Mouse (Mus musculus): ENCODE measurements around the gene Atp5h. TPM values are rescaled to one million over a fixed set of nuclear protein-coding genes. Genes with fewer than 3 reads are reported as not detected.
"Not testable (repeated sequence)": the region's sequence is repeated elsewhere in the genome, so short reads cannot be mapped to it uniquely, and the experiment has no call there.

The Atp5h gene
- polyA plus RNA-seq, 2 experiments: 334 to 620 TPM

- no peak overlapping the region for H3K4me2 ChIP-seq (ENCODE audit: low read depth)
- ATAC-seq (ENCODE audit: insufficient read depth): no peak
- H3K27me3 ChIP-seq (ENCODE audit: control insufficient read depth, insufficient read depth, low read length): no peaks in the 10 kb centered on the region; the same call in 1 of the 2 replicates
- no peak for TF ChIP-seq CTCF (IDR thresholded peaks at IDR 0.05; ENCODE audit: low read depth)
- no peak overlapping the region for H3K9ac ChIP-seq (replicated peaks)
- H3K36me3 ChIP-seq (replicated peaks; ENCODE audit: control insufficient read depth, insufficient read depth, low read depth): no peaks in the 10 kb centered on the region
- no peaks in the 10 kb centered on the region for H3K9me3 ChIP-seq (ENCODE audit: control insufficient read depth, low read length)
- DNase-seq (ENCODE audit: low read depth in 3 of 3, low spot score in 3 of 3): no peak
- WGBS (ENCODE audit: insufficient replicate concordance): 43% methylated on average over 7 of the region's 7 CpGs
- H3K4me1 ChIP-seq (replicated peaks; ENCODE audit: control insufficient read depth in 2 of 2, insufficient read depth in 2 of 2, low read length in 1 of 2): no peaks in the 10 kb centered on the region
- H3K4me3 ChIP-seq (ENCODE audit: insufficient read depth in 1 of 2, low read depth in 2 of 2, low read length in 2 of 2): no peak overlapping the region
- H3K27ac ChIP-seq: no peak overlapping the region
Measured at GRCm38 (mm10) chr11:115398085-115398484, 21.7 kb downstream of the Atp5h start.

- no peaks in the 10 kb centered on the region for H3K9me3 ChIP-seq (ENCODE audit: control insufficient read depth, low read length)
- TF ChIP-seq EP300 (IDR thresholded peaks at IDR 0.05; ENCODE audit: low read depth): no peak
- no peak for TF ChIP-seq CTCF (IDR thresholded peaks at IDR 0.05; ENCODE audit: low read depth)
- DNase-seq (ENCODE audit: low read depth in 3 of 3, low spot score in 3 of 3): no peak
- no peak overlapping the region for H3K4me3 ChIP-seq (ENCODE audit: insufficient read depth in 1 of 2, low read depth in 2 of 2, low read length in 2 of 2)
- WGBS (ENCODE audit: insufficient replicate concordance): 67% methylated on average over 34 of the region's 34 CpGs
- H3K9ac ChIP-seq (replicated peaks): no peak overlapping the region
- ATAC-seq (ENCODE audit: insufficient read depth): no peak
- no peaks in the 10 kb centered on the region; the same call in 1 of the 2 replicates for H3K27me3 ChIP-seq (ENCODE audit: control insufficient read depth, insufficient read depth, low read length)
- peak overlapping the region; percentile 28; the same call in 1 of the 2 replicates for H3K4me2 ChIP-seq (ENCODE audit: low read depth)
- no peak overlapping the region for H3K27ac ChIP-seq
- no peaks in the 10 kb centered on the region for H3K36me3 ChIP-seq (replicated peaks; ENCODE audit: control insufficient read depth, insufficient read depth, low read depth)
- no peaks in the 10 kb centered on the region for H3K4me1 ChIP-seq (replicated peaks; ENCODE audit: control insufficient read depth in 2 of 2, insufficient read depth in 2 of 2, low read length in 1 of 2)
Measured at GRCm38 (mm10) chr11:115393721-115394325, 25.9 kb downstream of the Atp5h start.

GRCm38 (mm10) chr11:115391358-115391757 is 28.4 kb downstream of the Atp5h start:
- Histone ChIP-seq H3K4me3 (ENCODE audit: insufficient read depth in 1 of 2, low read depth in 2 of 2, low read length in 2 of 2) (no peak overlapping the region), H3K27me3 (ENCODE audit: control insufficient read depth, insufficient read depth, low read length) (no peaks in the 10 kb centered on the region; the same call in 1 of the 2 replicates), H3K4me1 (replicated peaks; ENCODE audit: control insufficient read depth in 2 of 2, insufficient read depth in 2 of 2, low read length in 1 of 2) (no peaks in the 10 kb centered on the region), H3K9me3 (ENCODE audit: control insufficient read depth, low read length) (no peaks in the 10 kb centered on the region), H3K27ac (no peak overlapping the region), H3K4me2 (ENCODE audit: low read depth) (no peak overlapping the region), H3K36me3 (replicated peaks; ENCODE audit: control insufficient read depth, insufficient read depth, low read depth) (no peaks in the 10 kb centered on the region), H3K9ac (replicated peaks) (no peak overlapping the region)
- 72% methylated on average over 7 of the region's 7 CpGs for WGBS (ENCODE audit: insufficient replicate concordance)
- DNase-seq (ENCODE audit: low read depth in 3 of 3, low spot score in 3 of 3): no peak
- no peak for TF ChIP-seq CTCF (IDR thresholded peaks at IDR 0.05; ENCODE audit: low read depth)
- ATAC-seq (ENCODE audit: insufficient read depth): no peak

GRCm38 (mm10) chr11:115386859-115387258 is 32.9 kb downstream of the Atp5h start:
- not testable (repeated sequence) for DNase-seq (ENCODE audit: low read depth in 3 of 3, low spot score in 3 of 3); H3K9ac ChIP-seq (replicated peaks); H3K4me1 ChIP-seq (replicated peaks; ENCODE audit: control insufficient read depth in 2 of 2, insufficient read depth in 2 of 2, low read length in 1 of 2); H3K27ac ChIP-seq; H3K36me3 ChIP-seq (replicated peaks; ENCODE audit: control insufficient read depth, insufficient read depth, low read depth); H3K4me2 ChIP-seq (ENCODE audit: low read depth); H3K9me3 ChIP-seq (ENCODE audit: control insufficient read depth, low read length); ATAC-seq (ENCODE audit: insufficient read depth); H3K4me3 ChIP-seq (ENCODE audit: insufficient read depth in 1 of 2, low read depth in 2 of 2, low read length in 2 of 2)
- WGBS (ENCODE audit: insufficient replicate concordance): 75% methylated on average over 3 of the region's 3 CpGs
- peaks cover 25% of the 10 kb centered on the region for H3K27me3 ChIP-seq (ENCODE audit: control insufficient read depth, insufficient read depth, low read length)

DNA sequence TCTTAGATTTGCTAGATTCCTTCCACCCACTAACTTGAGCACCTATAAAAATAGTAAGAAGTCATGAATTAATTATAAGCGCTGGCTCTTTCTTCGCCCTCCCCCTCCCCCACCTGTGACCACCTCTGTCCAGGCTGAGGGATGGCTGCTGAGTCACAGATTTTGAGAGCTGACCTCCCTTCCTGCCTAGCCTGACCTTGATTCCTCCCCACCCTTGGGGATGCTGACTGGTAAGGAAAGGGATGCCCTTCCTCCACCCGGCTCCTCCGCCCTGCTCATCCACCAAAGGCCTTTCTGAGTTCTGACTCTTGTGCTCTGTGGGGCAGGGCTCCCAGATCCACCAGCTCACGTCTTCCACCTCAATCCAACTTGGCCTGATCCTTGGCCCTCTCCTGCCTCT is 35.2 kb downstream of the Atp5h start:
- no peaks in the 10 kb centered on the region for H3K9me3 ChIP-seq (ENCODE audit: control insufficient read depth, low read length)
- H3K4me3 ChIP-seq (ENCODE audit: insufficient read depth in 1 of 2, low read depth in 2 of 2, low read length in 2 of 2): no peak overlapping the region
- no peak for ATAC-seq (ENCODE audit: insufficient read depth)
- no peak overlapping the region for H3K27ac ChIP-seq
- H3K36me3 ChIP-seq (replicated peaks; ENCODE audit: control insufficient read depth, insufficient read depth, low read depth): no peaks in the 10 kb centered on the region
- no peak overlapping the region for H3K4me2 ChIP-seq (ENCODE audit: low read depth)
- DNase-seq (ENCODE audit: low read depth in 3 of 3, low spot score in 3 of 3): no peak
- TF ChIP-seq EP300 (IDR thresholded peaks at IDR 0.05; ENCODE audit: low read depth) (no peak), CTCF (IDR thresholded peaks at IDR 0.05; ENCODE audit: low read depth) (no peak)
- WGBS (ENCODE audit: insufficient replicate concordance): 57% methylated on average over 5 of the region's 5 CpGs
- H3K27me3 ChIP-seq (ENCODE audit: control insufficient read depth, insufficient read depth, low read length): peaks cover 41% of the 10 kb centered on the region
- H3K4me1 ChIP-seq (replicated peaks; ENCODE audit: control insufficient read depth in 2 of 2, insufficient read depth in 2 of 2, low read length in 1 of 2): no peaks in the 10 kb centered on the region; a peak in 1 of 4 replicates
- no peak overlapping the region for H3K9ac ChIP-seq (replicated peaks)
